Mouse (Mus musculus): ENCODE data around the gene Wnt11. TPM values are rescaled to one million over a fixed set of nuclear protein-coding genes. Genes with fewer than 3 reads are reported as not detected.

The Wnt11 gene
- polyA plus RNA-seq, 1 experiment from 2014 or later, result 3.6 TPM

- no peak overlapping the region for H3K4me3 ChIP-seq
- peaks cover 87% of the 10 kb centered on the region for H3K27me3 ChIP-seq (replicated peaks)
- WGBS (ENCODE audit: insufficient replicate concordance), result 56% methylated on average over 6 of the region's 6 CpGs
- H3K4me1 ChIP-seq, result peaks cover 16% of the 10 kb centered on the region
- H3K27ac ChIP-seq, result no peak overlapping the region
- H3K9ac ChIP-seq, result no peak overlapping the region
- H3K36me3 ChIP-seq, result no peaks in the 10 kb centered on the region
- H3K9me3 ChIP-seq (replicated peaks), result no peaks in the 10 kb centered on the region
- H3K4me2 ChIP-seq, result no peak overlapping the region
- ATAC-seq, result no peak
Observed at GRCm38 (mm10) chr7:98831290-98831689, 3.6 kb upstream of the Wnt11 start.

GRCm38 (mm10) chr7:98835519-98836441 lies 868 bp downstream of the Wnt11 start:
- H3K4me2 ChIP-seq, result peak overlapping the region; percentile 67
- no peaks in the 10 kb centered on the region for H3K9me3 ChIP-seq (replicated peaks)
- 0 out of 2 replicates have a peak overlapping the region, but pooled peaks have one; percentile 7 for H3K9ac ChIP-seq
- H3K4me3 ChIP-seq, result peak overlapping the region; percentile 48
- no peak for ATAC-seq
- no peaks in the 10 kb centered on the region for H3K36me3 ChIP-seq
- H3K27ac ChIP-seq, result no peak overlapping the region
- H3K4me1 ChIP-seq, result peaks cover 20% of the 10 kb centered on the region
- WGBS (ENCODE audit: insufficient replicate concordance), result 1% methylated on average over 46 of the region's 46 CpGs
- H3K27me3 ChIP-seq (replicated peaks), result peaks cover 99% of the 10 kb centered on the region

GRCm38 (mm10) chr7:98836646-98837045 lies 1.7 kb downstream of the Wnt11 start:
- H3K9me3 ChIP-seq (replicated peaks), result no peaks in the 10 kb centered on the region
- H3K27me3 ChIP-seq (replicated peaks), result peaks cover 99% of the 10 kb centered on the region
- ATAC-seq, result no peak
- no peak overlapping the region for H3K27ac ChIP-seq
- WGBS (ENCODE audit: insufficient replicate concordance), result 2% methylated on average over 23 of the region's 23 CpGs
- peak overlapping the region; percentile 48; the same call in 1 of the 2 replicates for H3K4me3 ChIP-seq
- H3K4me2 ChIP-seq, result peak overlapping the region; percentile 67
- H3K4me1 ChIP-seq, result peaks cover 20% of the 10 kb centered on the region
- no peak overlapping the region for H3K9ac ChIP-seq
- no peaks in the 10 kb centered on the region for H3K36me3 ChIP-seq

GRCm38 (mm10) chr7:98837901-98838300 lies 3.0 kb downstream of the Wnt11 start:
- no peak overlapping the region for H3K27ac ChIP-seq
- ATAC-seq, result 0 out of 2 replicates have a peak, but pooled peaks have one; percentile 24
- H3K27me3 ChIP-seq (replicated peaks), result peaks cover 99% of the 10 kb centered on the region

GRCm38 (mm10) chr7:98838729-98839141 lies 3.8 kb downstream of the Wnt11 start:
- Histone ChIP-seq H3K9ac (no peak overlapping the region), H3K4me1 (peaks cover 20% of the 10 kb centered on the region), H3K27me3 (replicated peaks) (peaks cover 100% of the 10 kb centered on the region), H3K9me3 (replicated peaks) (no peaks in the 10 kb centered on the region), H3K36me3 (no peaks in the 10 kb centered on the region), H3K4me2 (peak overlapping the region; percentile 65), H3K27ac (no peak overlapping the region), H3K4me3 (peak overlapping the region; percentile 45)
- under 1% methylated on average over 48 of the region's 48 CpGs for WGBS (ENCODE audit: insufficient replicate concordance)
- ATAC-seq, result 0 out of 2 replicates have a peak, but pooled peaks have one; percentile 33

More at GRCm38 (mm10) chr7:98837901-98838300, 3.0 kb downstream of the Wnt11 start:
- Histone ChIP-seq H3K9ac (no peak overlapping the region), H3K36me3 (no peaks in the 10 kb centered on the region), H3K9me3 (replicated peaks) (no peaks in the 10 kb centered on the region), H3K4me3 (peak overlapping the region; percentile 45; the same call in 1 of the 2 replicates), H3K4me1 (peaks cover 20% of the 10 kb centered on the region), H3K4me2 (peak overlapping the region; percentile 65)
- under 1% methylated on average over 17 of the region's 17 CpGs for WGBS (ENCODE audit: insufficient replicate concordance)

GRCm38 (mm10) chr7:98839312-98839711 lies 4.4 kb downstream of the Wnt11 start:
- Histone ChIP-seq H3K36me3 (no peaks in the 10 kb centered on the region), H3K4me2 (peak overlapping the region; percentile 65), H3K27me3 (replicated peaks) (peaks cover 100% of the 10 kb centered on the region), H3K4me3 (peak overlapping the region; percentile 45), H3K9ac (no peak overlapping the region), H3K27ac (no peak overlapping the region), H3K9me3 (replicated peaks) (no peaks in the 10 kb centered on the region), H3K4me1 (peaks cover 20% of the 10 kb centered on the region)
- WGBS (ENCODE audit: insufficient replicate concordance), result 3% methylated on average over 12 of the region's 12 CpGs
- no peak for ATAC-seq

GRCm38 (mm10) chr7:98840771-98841170 lies 5.9 kb downstream of the Wnt11 start:
- Histone ChIP-seq H3K36me3 (no peaks in the 10 kb centered on the region), H3K4me3 (no peak overlapping the region), H3K4me2 (no peak overlapping the region), H3K27me3 (replicated peaks) (peaks cover 87% of the 10 kb centered on the region), H3K9me3 (replicated peaks) (no peaks in the 10 kb centered on the region), H3K4me1 (peaks cover 9% of the 10 kb centered on the region), H3K9ac (no peak overlapping the region), H3K27ac (no peak overlapping the region)
- WGBS (ENCODE audit: insufficient replicate concordance), result 11% methylated on average over 3 of the region's 3 CpGs
- ATAC-seq, result no peak

DNA sequence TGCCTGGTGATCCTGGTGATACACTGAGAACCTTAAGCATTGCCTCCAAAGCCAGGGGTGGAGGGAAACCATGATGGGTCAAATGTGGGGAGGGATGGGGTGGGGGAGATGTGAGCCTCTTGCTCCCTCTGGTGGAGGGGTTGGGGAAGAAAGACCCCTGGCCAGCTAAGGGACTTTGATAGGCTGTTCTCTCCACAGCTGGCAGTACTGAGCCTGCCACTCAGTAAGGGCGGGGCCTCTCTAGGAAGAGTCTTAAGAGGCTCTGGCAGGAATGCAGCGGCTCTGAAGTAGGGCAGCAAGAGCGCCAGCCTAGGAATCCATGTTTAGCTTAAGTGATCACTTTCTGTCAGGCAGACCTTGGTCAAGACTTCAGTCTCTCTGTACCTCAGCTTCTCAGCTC lies 6.9 kb downstream of the Wnt11 start:
- H3K9me3 ChIP-seq (replicated peaks), result no peaks in the 10 kb centered on the region
- no peak overlapping the region for H3K4me2 ChIP-seq
- no peak overlapping the region for H3K4me3 ChIP-seq
- no peak overlapping the region for H3K9ac ChIP-seq
- ATAC-seq, result no peak
- H3K27ac ChIP-seq, result no peak overlapping the region
- H3K36me3 ChIP-seq, result no peaks in the 10 kb centered on the region
- WGBS (ENCODE audit: insufficient replicate concordance), result 34% methylated on average over 3 of the region's 3 CpGs
- H3K27me3 ChIP-seq (replicated peaks), result peaks cover 80% of the 10 kb centered on the region
- 0 out of 2 replicates have a peak, but pooled peaks cover 4% of the 10 kb centered on the region for H3K4me1 ChIP-seq

- H3K36me3 ChIP-seq, result no peaks in the 10 kb centered on the region
- H3K27ac ChIP-seq, result no peak overlapping the region
- 60% methylated on average over 3 of the region's 3 CpGs for WGBS (ENCODE audit: insufficient replicate concordance)
- no peak overlapping the region for H3K4me3 ChIP-seq
- H3K27me3 ChIP-seq (replicated peaks), result peaks cover 78% of the 10 kb centered on the region
- H3K9ac ChIP-seq, result no peak overlapping the region
- no peak for ATAC-seq
- H3K4me2 ChIP-seq, result no peak overlapping the region
- 0 out of 2 replicates have a peak, but pooled peaks cover 4% of the 10 kb centered on the region for H3K4me1 ChIP-seq
- H3K9me3 ChIP-seq (replicated peaks), result no peaks in the 10 kb centered on the region
Observed at GRCm38 (mm10) chr7:98842997-98843396, 8.1 kb downstream of the Wnt11 start.

DNA sequence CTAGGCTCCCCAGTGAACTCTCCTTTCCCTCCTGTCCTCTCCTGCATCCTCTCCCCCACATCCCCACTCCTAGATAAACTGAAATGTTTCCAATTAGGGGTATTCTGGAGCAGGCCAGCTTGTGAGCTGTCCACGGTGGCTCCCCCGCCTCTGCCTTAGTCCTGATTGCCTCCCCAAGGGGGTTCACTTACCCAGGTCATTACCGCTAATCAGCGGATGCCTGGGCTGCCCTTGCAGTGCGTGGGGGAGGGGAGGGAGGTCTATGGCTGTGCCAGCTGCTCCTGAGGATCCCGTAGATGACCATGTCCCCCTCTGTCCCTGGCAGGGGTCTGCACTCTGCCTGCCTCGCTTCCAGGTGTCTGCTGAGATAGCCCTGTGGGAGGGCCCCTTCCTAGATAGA lies 8.7 kb downstream of the Wnt11 start:
- Histone ChIP-seq H3K36me3 (no peaks in the 10 kb centered on the region), H3K4me3 (no peak overlapping the region), H3K9ac (no peak overlapping the region), H3K4me2 (no peak overlapping the region), H3K27ac (no peak overlapping the region), H3K4me1 (peaks cover 8% of the 10 kb centered on the region; the same call in 1 of the 2 replicates), H3K27me3 (replicated peaks) (peaks cover 71% of the 10 kb centered on the region), H3K9me3 (replicated peaks) (no peaks in the 10 kb centered on the region)
- WGBS (ENCODE audit: insufficient replicate concordance), result 24% methylated on average over 7 of the region's 7 CpGs
- ATAC-seq, result no peak

GRCm38 (mm10) chr7:98848899-98849640 lies 14.2 kb downstream of the Wnt11 start:
- ATAC-seq, result peak; percentile 60
- 41% methylated on average over 8 of the region's 8 CpGs for WGBS (ENCODE audit: insufficient replicate concordance)
- 0 out of 2 replicates have a peak overlapping the region, but pooled peaks have one; percentile 5 for H3K27ac ChIP-seq

More at GRCm38 (mm10) chr7:98848899-98849640, 14.2 kb downstream of the Wnt11 start:
- no peak overlapping the region for H3K9ac ChIP-seq
- H3K9me3 ChIP-seq (replicated peaks), result no peaks in the 10 kb centered on the region
- peaks cover 13% of the 10 kb centered on the region for H3K4me1 ChIP-seq
- no peak overlapping the region for H3K4me2 ChIP-seq
- no peaks in the 10 kb centered on the region for H3K36me3 ChIP-seq
- H3K27me3 ChIP-seq (replicated peaks), result peaks cover 17% of the 10 kb centered on the region
- H3K4me3 ChIP-seq, result no peak overlapping the region
